In genomic region chr1:53823687-53824445, GRCm38 (mm10) we compare ENCODE assay signal across 8 mouse cellular contexts. TPM values are rescaled to one million over a fixed set of nuclear protein-coding genes. Genes with fewer than 3 reads are reported as not detected.
DNase-seq lines count a peak whose midpoint lies in the region; ATAC-seq lines count a peak whose summit lies in the region.

No protein-coding gene starts in this region.

- H3K9ac ChIP-seq in forebrain, embryonic 11.5 days (ENCODE audit: low read length), result no peak overlapping the region
- no peak overlapping the region for H3K9ac ChIP-seq in hindbrain, embryonic 13.5 days

- H3K36me3 ChIP-seq in forebrain, embryonic 11.5 days (ENCODE audit: control insufficient read depth, insufficient read depth, low read length), result no peaks in the 10 kb centered on the region
- H3K36me3 ChIP-seq in hindbrain, embryonic 13.5 days, result peaks cover 4% of the 10 kb centered on the region

- H3K27ac ChIP-seq in forebrain, embryonic 11.5 days (ENCODE audit: low read depth, low read length), result no peak overlapping the region; the same call in 1 of the 2 replicates
- peak overlapping the region; percentile 68 for H3K27ac ChIP-seq in hindbrain, embryonic 13.5 days

- H3K4me1 ChIP-seq in forebrain, embryonic 11.5 days (replicated peaks; ENCODE audit: control insufficient read depth, insufficient read depth, low read length), result peaks cover 5% of the 10 kb centered on the region; the same call in 1 of the 2 replicates
- H3K4me1 ChIP-seq in hindbrain, embryonic 13.5 days (replicated peaks), result peaks cover 13% of the 10 kb centered on the region

- no peaks in the 10 kb centered on the region for H3K27me3 ChIP-seq in forebrain, embryonic 11.5 days (ENCODE audit: control insufficient read depth, insufficient read depth, low read length)
- peaks cover 9% of the 10 kb centered on the region; the same call in 1 of the 2 replicates for H3K27me3 ChIP-seq in hindbrain, embryonic 13.5 days

- WGBS in forebrain, embryonic 11.5 days, result 4% methylated on average over 10 of the region's 10 CpGs
- WGBS in hindbrain, embryonic 13.5 days, result 5% methylated on average over 10 of the region's 10 CpGs

- peak; percentile 91 for ATAC-seq in forebrain, embryonic 11.5 days (replicated peaks; ENCODE audit: low FRiP score)
- peak; percentile 93 for ATAC-seq in hindbrain, embryonic 13.5 days (ENCODE audit: low FRiP score)
- no peak for ATAC-seq in erythroid progenitor cell, adult 5-6 weeks (replicated peaks; ENCODE audit: low FRiP score, poor library complexity, severe bottlenecking)

- peak overlapping the region; percentile 38; the same call in 1 of the 2 replicates for H3K4me2 ChIP-seq in forebrain, embryonic 11.5 days (ENCODE audit: low read depth, low read length, severe bottlenecking)
- peak overlapping the region; percentile 29 for H3K4me2 ChIP-seq in hindbrain, embryonic 13.5 days

- DNase-seq in A20 (ENCODE audit: low read depth, low spot score) (peak; percentile 92), R1 (ENCODE audit: low read depth, low spot score) (peak; percentile 99)
- DNase-seq in forebrain, embryonic 11.5 days (ENCODE audit: low spot score), result peak; percentile 64
- DNase-seq in layer of hippocampus, postnatal 10 days (ENCODE audit: low spot score in 2 of 2), result peak; percentile 29 to 47
- peak; percentile 40 to 61 for DNase-seq in lung, postnatal 4 days
- DNase-seq in right cerebral cortex, postnatal 10 days (ENCODE audit: low spot score in 2 of 2), result peak; percentile 71 to 82

- no peak overlapping the region for H3K4me3 ChIP-seq in forebrain, embryonic 11.5 days (ENCODE audit: low read depth, low read length)
- H3K4me3 ChIP-seq in hindbrain, embryonic 13.5 days, result no peak overlapping the region

- no peaks in the 10 kb centered on the region for H3K9me3 ChIP-seq in forebrain, embryonic 11.5 days (ENCODE audit: control insufficient read depth, low read length)
- no peaks in the 10 kb centered on the region for H3K9me3 ChIP-seq in hindbrain, embryonic 13.5 days

RNA-seq across cellular contexts. Expression of gene Stk17b, which starts 38.8 kb away (rescaled TPM):
- polyA plus RNA-seq in forebrain, embryonic 11.5 days (2014; fragmentation: Nextera tagmentation; extraction: Ambion mirVana), result 11.4 and 11.7 TPM in 2 replicates
- 5.0 and 5.5 TPM in 2 replicates for polyA plus RNA-seq in hindbrain, embryonic 13.5 days (2015; fragmentation: Nextera tagmentation; extraction: Ambion mirVana)
- 1 to 10 TPM; 7.0 to 9.6 TPM for total RNA-seq in layer of hippocampus, postnatal 10 days (2021)
- total RNA-seq in erythroid progenitor cell, adult 5-6 weeks (2015; ENCODE audit: low replicate concordance), result 62.7 and 91.0 TPM in 2 replicates
- 52.5 and 61.0 TPM in 2 replicates for total RNA-seq in erythroid progenitor cell, adult 5-6 weeks (2017; ENCODE audit: low replicate concordance)

Comparison
In these comparisons a context has a peak if more than half of its experiments do, and no peak if none do; other contexts are left out.
1. DNase-seq: peak in every context shown above with its lines; median percentile 99 in R1; 92 in A20; 76 in right cerebral cortex, postnatal 10 days; 64 in forebrain, embryonic 11.5 days; 50 in lung, postnatal 4 days; 38 in layer of hippocampus, postnatal 10 days.
2. RNA of gene Stk17b, which starts 38.8 kb away (total RNA-seq): 52.5 to 91.0 TPM in erythroid progenitor cell, adult 5-6 weeks; 7.0 to 9.6 TPM in layer of hippocampus, postnatal 10 days; every median in the first group is over 4 times any median in the second.